In the genomic region with DNA sequence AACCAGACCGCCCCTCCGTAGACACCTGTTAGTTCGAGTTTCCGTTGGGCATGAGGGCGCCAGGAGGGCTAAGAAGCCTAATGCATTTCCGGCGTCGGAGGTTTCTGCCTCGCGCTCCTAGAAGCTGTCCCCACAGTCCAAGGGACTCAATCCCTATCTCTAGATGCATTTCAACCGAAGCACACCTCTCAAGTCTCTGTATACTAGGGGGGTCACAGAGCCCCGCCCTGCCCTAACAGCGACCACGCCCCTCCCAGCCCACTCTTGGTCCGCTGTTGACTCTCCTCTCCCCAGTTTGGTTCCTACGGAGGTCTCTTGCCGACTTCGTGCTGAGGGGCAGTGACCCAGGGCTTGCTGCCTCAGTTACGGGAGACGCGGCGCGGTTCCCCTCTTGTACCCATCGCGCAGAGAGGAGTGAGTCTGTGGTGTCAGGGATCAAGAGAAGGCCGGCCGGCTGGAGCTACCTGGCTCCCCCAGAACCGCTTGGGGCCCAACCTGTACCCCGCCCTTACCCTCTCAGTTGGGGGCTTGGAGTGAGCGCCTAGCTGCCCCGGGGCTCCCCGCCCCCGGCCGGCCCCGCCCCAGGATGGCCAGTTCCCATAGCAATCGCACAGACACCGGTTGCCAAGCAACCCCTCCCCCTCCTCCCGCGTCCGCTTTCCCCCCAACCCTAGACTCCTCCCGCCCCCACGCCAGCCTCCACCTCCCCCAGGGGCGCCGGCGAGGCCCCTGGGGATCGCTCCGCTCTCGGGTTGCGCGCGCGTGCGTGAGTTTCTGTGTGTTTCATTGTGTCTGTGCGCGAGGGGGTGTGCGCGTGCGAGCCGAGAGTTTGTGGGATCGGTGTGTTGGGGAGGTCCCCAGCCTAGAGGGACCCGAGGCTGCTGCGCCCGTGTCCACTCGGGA, we compare ENCODE assay signal across 7 mouse cellular contexts. TPM values are rescaled to one million over a fixed set of nuclear protein-coding genes. Genes with fewer than 3 reads are reported as not detected.
DNase-seq lines count a peak whose midpoint lies in the region; ATAC-seq and TF ChIP-seq lines count a peak whose summit lies in the region.

No protein-coding gene starts in this region.

- no peak for TF ChIP-seq CTCF in layer of hippocampus, adult 2 months (conservative IDR thresholded peaks at IDR 0.05)
- no peak for TF ChIP-seq CTCF in thymus, adult 2 months (IDR thresholded peaks at IDR 0.05; ENCODE audit: borderline replicate concordance, control insufficient read depth, extremely low read depth, insufficient read depth, low read length, poor library complexity)

- no peak for TF ChIP-seq POLR2A in thymus, adult 2 months (IDR thresholded peaks at IDR 0.05; ENCODE audit: control insufficient read depth, extremely low read depth, insufficient read depth, low read length, poor library complexity)

- peak overlapping the region; percentile 73 for H3K9ac ChIP-seq in hindbrain, embryonic 11.5 days (ENCODE audit: low read depth, low read length)

- H3K4me2 ChIP-seq in hindbrain, embryonic 11.5 days (replicated peaks; ENCODE audit: low read depth, low read length): peak overlapping the region; percentile 87

- H3K27ac ChIP-seq in layer of hippocampus, adult 2 months: peak overlapping the region; percentile 2; the same call in 1 of the 2 replicates
- H3K27ac ChIP-seq in hindbrain, embryonic 11.5 days (ENCODE audit: low read depth, low read length): peak overlapping the region; percentile 89
- H3K27ac ChIP-seq in midbrain, embryonic 10.5 days (replicated peaks): peak overlapping the region; percentile 96
- no peak overlapping the region for H3K27ac ChIP-seq in thymus, adult 2 months (ENCODE audit: control insufficient read depth, insufficient read depth, low read length)

- no peaks in the 10 kb centered on the region for H3K36me3 ChIP-seq in hindbrain, embryonic 11.5 days (ENCODE audit: control insufficient read depth, insufficient read depth, low read length)
- H3K36me3 ChIP-seq in midbrain, embryonic 10.5 days: peaks cover 21% of the 10 kb centered on the region
- no peaks in the 10 kb centered on the region for H3K36me3 ChIP-seq in thymus, adult 2 months (ENCODE audit: control insufficient read depth, insufficient read depth, low read length)

- peaks cover 2% of the 10 kb centered on the region; the same call in 1 of the 2 replicates for H3K27me3 ChIP-seq in hindbrain, embryonic 11.5 days (ENCODE audit: control insufficient read depth, insufficient read depth, low read length)
- H3K27me3 ChIP-seq in midbrain, embryonic 10.5 days (ENCODE audit: low read depth, poor library complexity, severe bottlenecking): peaks cover 69% of the 10 kb centered on the region
- peaks cover 4% of the 10 kb centered on the region; the same call in 1 of the 2 replicates for H3K27me3 ChIP-seq in thymus, adult 2 months (ENCODE audit: control insufficient read depth, insufficient read depth, low read length)

- under 1% methylated on average over 54 of the region's 64 CpGs for WGBS in hindbrain, embryonic 11.5 days
- under 1% methylated on average over 58 of the region's 64 CpGs for WGBS in midbrain, embryonic 10.5 days
- 1% methylated on average over 63 of the region's 64 CpGs for WGBS in thymus, adult 2 months

- no peaks in the 10 kb centered on the region for H3K9me3 ChIP-seq in hindbrain, embryonic 11.5 days (ENCODE audit: control insufficient read depth, low read length)
- no peaks in the 10 kb centered on the region for H3K9me3 ChIP-seq in midbrain, embryonic 10.5 days (replicated peaks)

- H3K4me1 ChIP-seq in hindbrain, embryonic 11.5 days (replicated peaks; ENCODE audit: control insufficient read depth, insufficient read depth, low read length): peaks cover 18% of the 10 kb centered on the region; the same call in 1 of the 2 replicates
- peaks cover 58% of the 10 kb centered on the region for H3K4me1 ChIP-seq in midbrain, embryonic 10.5 days
- peaks cover 41% of the 10 kb centered on the region for H3K4me1 ChIP-seq in thymus, adult 2 months (replicated peaks; ENCODE audit: control insufficient read depth, insufficient read depth, low read length)

- H3K4me3 ChIP-seq in layer of hippocampus, adult 2 months: peak overlapping the region; percentile 62
- peak overlapping the region; percentile 60 for H3K4me3 ChIP-seq in hindbrain, embryonic 11.5 days (ENCODE audit: low read depth, low read length)
- H3K4me3 ChIP-seq in midbrain, embryonic 10.5 days: peak overlapping the region; percentile 76
- H3K4me3 ChIP-seq in thymus, adult 2 months (ENCODE audit: control insufficient read depth, insufficient read depth, low read length): peak overlapping the region; percentile 52

- peak; percentile 77 for ATAC-seq in hindbrain, embryonic 11.5 days (ENCODE audit: low FRiP score)

- no peak for DNase-seq in layer of hippocampus, adult 2 months (ENCODE audit: low spot score in 2 of 2)
- DNase-seq in layer of hippocampus, adult 11-12 months (ENCODE audit: low spot score): no peak
- DNase-seq in embryo, embryonic 10.5 days (ENCODE audit: low spot score): peak; percentile 74
- DNase-seq in hindbrain, embryonic 11.5 days (ENCODE audit: low spot score): peak; percentile 82
- DNase-seq in midbrain, embryonic 10.5 days (ENCODE audit: low spot score): peak; percentile 84
- peak; percentile 67 for DNase-seq in thymus, adult 2 months
- DNase-seq in MN1 (ENCODE audit: low spot score): no peak

RNA-seq across cellular contexts. Expression of gene Cacng4, which starts 0.9 kb away (rescaled TPM):
- 10 to 100 TPM; 23.7 TPM for total RNA-seq in layer of hippocampus, adult 2 months (2021)
- polyA plus RNA-seq in hindbrain, embryonic 11.5 days (2014; fragmentation: Nextera tagmentation; extraction: Ambion mirVana): 28.6 and 30.7 TPM in 2 replicates
- polyA plus RNA-seq in midbrain, embryonic 10.5 days (2016; fragmentation: Nextera tagmentation; extraction: Ambion mirVana): 8.9 and 14.3 TPM in 2 replicates
- 4.8 and 9.0 TPM in 2 replicates for polyA plus RNA-seq in thymus, adult 2 months (2012; rRNA removed)

Comparison
In these comparisons a context has a peak if more than half of its experiments do, and no peak if none do; other contexts are left out.
1. DNase-seq: peak in embryo, embryonic 10.5 days (single experiment), hindbrain, embryonic 11.5 days (single experiment), midbrain, embryonic 10.5 days (single experiment) and thymus, adult 2 months (single experiment); none in layer of hippocampus, adult 2 months (0 of 2), layer of hippocampus, adult 11-12 months (single experiment) and MN1 (single experiment).
2. Peak in every context shown above with its lines, with median percentiles within 50 percentile points of each other: H3K4me3 ChIP-seq.